Mouse (Mus musculus): ENCODE data around the gene C1qtnf9. TPM values are rescaled to one million over a fixed set of nuclear protein-coding genes. Genes with fewer than 3 reads are reported as not detected.

The C1qtnf9 gene
- polyA plus RNA-seq, 1 experiment from 2014 or later = not detected

DNA sequence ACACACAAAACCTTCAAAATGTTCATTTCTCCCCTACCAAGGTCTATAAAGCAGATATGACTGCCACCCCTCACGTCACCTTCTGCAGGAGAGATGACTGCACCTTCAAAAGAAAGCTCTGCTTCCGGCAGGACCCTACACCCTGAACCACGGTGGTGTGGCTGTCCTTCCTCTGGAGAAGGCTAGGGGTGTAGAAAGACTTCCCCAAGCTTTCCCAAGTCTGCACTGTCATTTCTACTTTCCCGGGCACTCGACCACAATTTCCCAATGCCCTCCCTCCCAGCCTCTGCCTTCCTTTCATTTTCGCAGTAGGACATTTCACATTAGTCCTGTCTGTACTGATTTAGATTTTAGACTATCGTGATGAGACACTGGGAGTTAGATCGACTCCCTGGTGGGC lies 15.3 kb downstream of the C1qtnf9 start:
- 55% methylated on average over 8 of the region's 8 CpGs for WGBS
- ATAC-seq (ENCODE audit: low FRiP score) = no peak

DNA sequence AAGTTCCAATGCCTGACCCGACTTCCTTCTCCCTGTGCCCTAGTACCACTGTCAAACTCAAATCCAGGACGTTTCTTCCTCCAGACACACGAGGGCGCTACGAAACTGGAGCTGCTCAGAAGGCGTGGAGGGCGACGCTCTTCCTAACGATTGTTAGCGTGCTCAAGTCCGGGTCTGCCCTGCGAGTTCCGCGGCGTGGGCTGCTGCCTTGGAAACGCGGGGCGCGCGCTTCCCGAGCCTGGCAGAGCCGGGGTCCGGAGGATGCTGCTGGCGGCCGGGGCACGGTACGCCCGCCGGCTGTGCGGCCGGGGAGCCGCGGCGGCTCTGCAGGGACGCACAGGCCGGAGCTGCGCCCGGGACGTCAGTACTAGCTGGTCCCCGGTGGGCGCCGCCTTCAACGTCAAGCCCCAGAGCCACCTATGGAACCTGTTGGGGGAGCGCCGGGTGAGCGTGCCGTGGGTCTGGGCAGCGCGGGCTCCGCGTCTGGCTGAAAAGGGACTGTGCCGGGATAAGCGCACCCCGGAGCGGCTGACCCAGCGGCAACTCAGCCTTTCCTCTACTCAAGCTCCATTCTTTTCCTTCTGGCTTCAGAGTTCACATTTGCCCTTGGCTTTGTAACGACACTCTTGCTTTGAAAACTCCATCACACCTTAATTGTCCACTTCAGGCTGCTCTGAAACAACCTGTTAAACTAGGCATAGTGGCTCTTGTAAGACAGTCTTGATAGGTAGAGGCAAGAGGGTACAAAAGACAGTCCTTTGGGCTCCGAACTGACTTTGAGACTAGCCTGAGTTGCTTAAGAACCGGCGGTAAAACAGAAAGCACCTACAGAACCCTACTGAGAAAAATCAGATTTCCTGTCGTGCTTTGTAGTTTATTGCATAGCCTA lies 16.7 kb downstream of the C1qtnf9 start, which contains the start of gene Mipep:
TSS of gene Mipep (plus strand) at position 147 of the 889 bp plus-strand sequence.
- peak; percentile 93 for DNase-seq (ENCODE audit: low spot score)
- no peaks in the 10 kb centered on the region for H3K36me3 ChIP-seq (ENCODE audit: control insufficient read depth, insufficient read depth, low read length)
- no peaks in the 10 kb centered on the region for H3K27me3 ChIP-seq (ENCODE audit: control insufficient read depth, insufficient read depth, low read length)
- no peaks in the 10 kb centered on the region for H3K4me1 ChIP-seq (replicated peaks; ENCODE audit: control insufficient read depth, insufficient read depth, low read length)
- under 1% methylated on average over 60 of the region's 61 CpGs for WGBS
- peak within 1 kb of the TSS; percentile 86 for H3K4me3 ChIP-seq (ENCODE audit: low read depth, low read length)
- no peak within 1 kb of the TSS for H3K27ac ChIP-seq (ENCODE audit: low read depth, low read length)
- ATAC-seq (ENCODE audit: low FRiP score) = peak; percentile 85
- peak within 1 kb of the TSS; percentile 57 for H3K9ac ChIP-seq (ENCODE audit: low read depth, low read length)
- H3K9me3 ChIP-seq (ENCODE audit: control insufficient read depth, low read length) = no peaks in the 10 kb centered on the region
- peak within 1 kb of the TSS; percentile 69 for H3K4me2 ChIP-seq (replicated peaks; ENCODE audit: low read depth, low read length)

More for the DNA sequence above, 15.3 kb downstream of the C1qtnf9 start:
- Histone ChIP-seq H3K9ac (ENCODE audit: low read depth, low read length) (no peak overlapping the region), H3K9me3 (ENCODE audit: control insufficient read depth, low read length) (no peaks in the 10 kb centered on the region), H3K4me3 (ENCODE audit: low read depth, low read length) (no peak overlapping the region), H3K4me1 (replicated peaks; ENCODE audit: control insufficient read depth, insufficient read depth, low read length) (no peaks in the 10 kb centered on the region), H3K27ac (ENCODE audit: low read depth, low read length) (no peak overlapping the region), H3K4me2 (replicated peaks; ENCODE audit: low read depth, low read length) (no peak overlapping the region), H3K36me3 (ENCODE audit: control insufficient read depth, insufficient read depth, low read length) (no peaks in the 10 kb centered on the region), H3K27me3 (ENCODE audit: control insufficient read depth, insufficient read depth, low read length) (no peaks in the 10 kb centered on the region)
- DNase-seq (ENCODE audit: low spot score) = no peak

DNA sequence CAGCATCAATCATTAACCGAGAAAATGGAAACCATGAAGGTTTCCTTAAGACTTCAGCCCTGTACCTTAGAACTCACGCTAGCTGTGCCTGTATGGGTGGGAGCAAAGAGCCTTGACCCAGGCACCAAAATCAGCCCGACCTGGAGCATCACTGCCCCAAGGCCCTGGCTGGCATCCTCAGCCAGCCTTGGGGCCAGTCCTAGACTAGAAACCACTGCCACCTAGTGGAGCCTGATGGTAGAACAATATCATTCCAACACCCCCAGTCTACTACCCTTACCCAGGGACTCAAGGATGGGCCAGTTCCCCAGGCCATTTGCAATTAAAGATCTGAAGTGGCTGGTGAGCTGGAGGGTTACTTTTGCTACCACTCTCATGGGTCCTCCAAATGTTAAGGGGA lies 22.2 kb downstream of the C1qtnf9 start:
- Histone ChIP-seq H3K9ac (ENCODE audit: low read depth, low read length) (no peak overlapping the region), H3K36me3 (ENCODE audit: control insufficient read depth, insufficient read depth, low read length) (no peaks in the 10 kb centered on the region), H3K4me3 (ENCODE audit: low read depth, low read length) (no peak overlapping the region), H3K4me2 (replicated peaks; ENCODE audit: low read depth, low read length) (no peak overlapping the region), H3K9me3 (ENCODE audit: control insufficient read depth, low read length) (no peaks in the 10 kb centered on the region), H3K27ac (ENCODE audit: low read depth, low read length) (no peak overlapping the region), H3K27me3 (ENCODE audit: control insufficient read depth, insufficient read depth, low read length) (no peaks in the 10 kb centered on the region), H3K4me1 (replicated peaks; ENCODE audit: control insufficient read depth, insufficient read depth, low read length) (no peaks in the 10 kb centered on the region)
- 31% methylated on average over 3 of the region's 3 CpGs for WGBS
- no peak for ATAC-seq (ENCODE audit: low FRiP score)
- DNase-seq (ENCODE audit: low spot score) = peak; percentile 81

DNA sequence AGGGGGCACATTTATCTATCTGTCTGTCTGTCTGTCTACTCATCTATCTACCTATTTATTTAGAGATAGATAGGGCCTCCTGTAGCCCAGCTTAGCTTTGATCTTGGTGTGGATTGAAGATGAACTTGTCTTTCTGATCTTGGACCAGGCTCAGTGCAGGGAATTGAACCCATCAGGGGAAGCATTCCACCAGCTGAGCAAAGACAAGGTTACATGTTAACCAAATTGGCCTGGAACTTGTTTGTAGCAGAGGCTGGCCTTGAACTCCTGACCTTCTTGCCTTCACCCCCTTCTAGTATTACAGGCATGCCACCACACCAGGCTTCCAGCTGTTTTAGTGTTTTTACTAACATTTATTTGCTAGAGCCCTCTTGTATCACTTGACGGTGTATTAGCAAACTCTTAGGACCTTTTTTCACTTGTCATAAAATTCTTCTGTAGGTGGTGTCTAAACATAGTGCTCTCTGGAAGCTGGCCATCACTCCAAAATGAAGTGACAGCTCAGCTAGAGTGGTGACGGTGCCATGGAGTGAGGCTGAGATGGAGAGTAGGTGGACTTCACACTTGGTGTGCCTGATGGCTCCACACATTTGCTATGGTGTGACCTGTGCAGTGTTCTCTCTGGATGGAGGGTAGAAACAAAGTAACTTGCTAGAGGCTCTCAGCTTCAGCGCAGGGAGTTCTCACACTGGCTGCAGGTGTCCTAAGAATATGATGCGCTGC lies 28.8 kb downstream of the C1qtnf9 start:
- H3K36me3 ChIP-seq (ENCODE audit: control insufficient read depth, insufficient read depth, low read length) = no peaks in the 10 kb centered on the region
- 89% methylated on average over 4 of the region's 4 CpGs for WGBS

DNA sequence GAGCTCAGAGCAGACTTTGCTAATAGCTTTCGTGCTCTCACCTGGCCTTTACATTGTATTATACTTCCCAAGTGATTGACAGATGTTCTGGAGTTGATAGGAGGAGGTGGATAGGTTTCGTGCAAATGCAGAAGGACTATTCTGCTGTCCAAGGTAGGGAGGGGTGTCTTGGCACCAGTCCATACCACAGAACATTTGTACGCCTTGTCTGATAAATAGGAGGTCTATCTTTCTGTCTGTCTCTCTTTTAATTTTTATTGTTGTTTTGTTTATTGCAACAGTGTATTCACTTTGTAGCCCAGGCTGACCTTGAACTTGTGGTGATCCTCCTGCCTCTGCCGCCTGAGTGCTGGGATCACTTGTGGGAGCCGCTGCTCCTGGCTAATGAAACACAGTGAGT lies 29.7 kb downstream of the C1qtnf9 start:
- Histone ChIP-seq H3K36me3 (ENCODE audit: control insufficient read depth, insufficient read depth, low read length) (no peaks in the 10 kb centered on the region), H3K4me2 (replicated peaks; ENCODE audit: low read depth, low read length) (no peak overlapping the region), H3K27ac (ENCODE audit: low read depth, low read length) (no peak overlapping the region), H3K9ac (ENCODE audit: low read depth, low read length) (no peak overlapping the region), H3K27me3 (ENCODE audit: control insufficient read depth, insufficient read depth, low read length) (no peaks in the 10 kb centered on the region), H3K9me3 (ENCODE audit: control insufficient read depth, low read length) (no peaks in the 10 kb centered on the region), H3K4me1 (replicated peaks; ENCODE audit: control insufficient read depth, insufficient read depth, low read length) (no peaks in the 10 kb centered on the region), H3K4me3 (ENCODE audit: low read depth, low read length) (no peak overlapping the region)
- WGBS = 94% methylated on average over 5 of the region's 5 CpGs
- ATAC-seq (ENCODE audit: low FRiP score) (no peak), DNase-seq (ENCODE audit: low spot score) (no peak)

More for the DNA sequence above, 28.8 kb downstream of the C1qtnf9 start:
- Histone ChIP-seq H3K27me3 (ENCODE audit: control insufficient read depth, insufficient read depth, low read length) (no peaks in the 10 kb centered on the region), H3K4me1 (replicated peaks; ENCODE audit: control insufficient read depth, insufficient read depth, low read length) (no peaks in the 10 kb centered on the region), H3K9ac (ENCODE audit: low read depth, low read length) (no peak overlapping the region), H3K4me2 (replicated peaks; ENCODE audit: low read depth, low read length) (no peak overlapping the region), H3K4me3 (ENCODE audit: low read depth, low read length) (no peak overlapping the region), H3K27ac (ENCODE audit: low read depth, low read length) (no peak overlapping the region), H3K9me3 (ENCODE audit: control insufficient read depth, low read length) (no peaks in the 10 kb centered on the region)
- ATAC-seq (ENCODE audit: low FRiP score) (no peak), DNase-seq (ENCODE audit: low spot score) (no peak)

DNA sequence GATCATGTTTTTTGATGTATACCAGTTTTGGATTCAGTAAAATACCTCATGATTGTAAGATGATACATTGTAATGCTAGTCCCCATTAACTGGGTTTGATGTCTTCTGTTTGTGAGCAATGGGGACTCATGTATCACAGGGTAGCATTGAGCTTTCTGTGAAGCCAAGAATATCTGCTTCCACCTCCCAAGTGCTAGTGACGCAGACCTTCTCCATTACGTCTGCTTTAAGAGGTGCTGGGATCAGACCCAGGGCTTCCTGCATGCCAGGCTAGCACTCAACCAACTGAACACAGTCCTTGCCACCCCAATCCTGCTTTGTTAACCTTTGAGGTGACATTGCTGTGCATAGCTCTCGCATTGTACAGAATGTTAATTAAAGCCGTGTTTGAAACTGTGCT lies 30.8 kb downstream of the C1qtnf9 start:
- no peak for ATAC-seq (ENCODE audit: low FRiP score)
- H3K9me3 ChIP-seq (ENCODE audit: control insufficient read depth, low read length) = no peaks in the 10 kb centered on the region
- no peaks in the 10 kb centered on the region for H3K27me3 ChIP-seq (ENCODE audit: control insufficient read depth, insufficient read depth, low read length)
- H3K36me3 ChIP-seq (ENCODE audit: control insufficient read depth, insufficient read depth, low read length) = no peaks in the 10 kb centered on the region
- H3K9ac ChIP-seq (ENCODE audit: low read depth, low read length) = no peak overlapping the region
- H3K27ac ChIP-seq (ENCODE audit: low read depth, low read length) = no peak overlapping the region
- no peaks in the 10 kb centered on the region for H3K4me1 ChIP-seq (replicated peaks; ENCODE audit: control insufficient read depth, insufficient read depth, low read length)
- H3K4me2 ChIP-seq (replicated peaks; ENCODE audit: low read depth, low read length) = no peak overlapping the region
- no peak overlapping the region for H3K4me3 ChIP-seq (ENCODE audit: low read depth, low read length)
- 89% methylated on average over 4 of the region's 4 CpGs for WGBS
- no peak for DNase-seq (ENCODE audit: low spot score)

DNA sequence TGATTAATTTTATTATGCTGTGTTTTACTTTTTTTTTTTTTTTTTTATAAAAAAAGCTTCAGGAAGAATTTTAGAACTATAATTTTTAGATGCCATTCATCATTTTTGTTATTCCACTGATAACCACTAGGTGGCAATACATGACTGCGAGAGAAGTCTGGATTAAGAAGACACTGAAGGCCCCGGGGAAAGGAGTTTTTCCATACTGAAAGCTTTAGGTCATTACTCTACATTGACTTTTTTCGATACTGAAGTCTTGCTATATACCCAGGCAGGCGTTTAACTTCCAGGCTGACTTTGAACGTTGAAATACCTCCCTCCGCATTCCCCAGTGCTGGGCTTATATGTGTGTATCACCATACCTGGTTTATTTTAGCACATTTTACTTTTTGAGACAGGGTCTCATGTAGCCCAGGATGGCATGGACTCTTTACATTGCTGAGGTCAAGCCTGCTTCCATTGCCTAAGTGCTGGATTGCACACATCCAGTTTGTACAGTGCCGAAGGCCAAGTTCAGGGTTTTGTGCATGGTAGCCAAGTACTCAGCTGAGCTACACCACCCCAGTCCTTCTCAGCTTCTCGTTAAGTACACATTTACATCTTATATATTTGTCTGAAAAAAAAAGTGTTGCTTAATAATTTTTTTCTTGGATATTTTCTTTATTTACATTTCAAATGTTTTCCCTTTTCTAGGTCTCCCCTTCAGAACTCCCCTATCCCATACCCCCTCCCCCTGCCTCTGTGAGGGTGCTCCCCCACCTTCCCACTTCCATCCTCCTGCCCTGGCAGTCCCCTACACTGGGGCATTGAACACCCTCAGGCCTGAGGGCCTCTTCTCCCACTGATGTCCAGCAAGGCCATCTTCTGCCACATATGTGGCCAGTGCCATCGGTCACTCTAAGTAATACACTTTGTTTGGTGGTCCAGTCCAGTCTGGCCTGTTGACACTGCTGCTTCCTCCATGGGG lies 32.1 kb downstream of the C1qtnf9 start:
- Histone ChIP-seq H3K9me3 (ENCODE audit: control insufficient read depth, low read length) (no peaks in the 10 kb centered on the region), H3K4me1 (replicated peaks; ENCODE audit: control insufficient read depth, insufficient read depth, low read length) (no peaks in the 10 kb centered on the region), H3K27ac (ENCODE audit: low read depth, low read length) (no peak overlapping the region), H3K27me3 (ENCODE audit: control insufficient read depth, insufficient read depth, low read length) (no peaks in the 10 kb centered on the region), H3K4me2 (replicated peaks; ENCODE audit: low read depth, low read length) (no peak overlapping the region), H3K4me3 (ENCODE audit: low read depth, low read length) (no peak overlapping the region), H3K36me3 (ENCODE audit: control insufficient read depth, insufficient read depth, low read length) (no peaks in the 10 kb centered on the region), H3K9ac (ENCODE audit: low read depth, low read length) (no peak overlapping the region)
- no peak for ATAC-seq (ENCODE audit: low FRiP score)
- DNase-seq (ENCODE audit: low spot score) = peak; percentile 63
- WGBS = 59% methylated on average over 9 of the region's 9 CpGs

DNA sequence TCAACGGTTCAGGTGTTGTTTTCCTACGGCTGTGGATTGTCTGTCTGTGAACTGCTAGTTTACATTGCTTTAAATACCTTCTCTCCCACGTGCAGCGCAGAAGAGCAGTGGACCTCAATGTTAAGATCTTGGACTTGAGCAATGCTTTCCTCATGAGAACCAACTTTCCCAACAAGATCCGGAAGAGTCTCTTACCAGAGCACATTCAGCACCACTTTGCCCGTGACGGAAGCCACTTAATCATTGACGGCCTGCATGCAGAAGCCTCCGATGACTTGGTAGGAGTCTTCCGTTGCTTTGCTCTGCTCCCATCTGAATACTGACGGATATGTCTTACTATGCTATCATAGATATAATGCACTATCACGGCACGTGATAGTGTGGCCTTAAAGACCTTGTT lies 34.1 kb downstream of the C1qtnf9 start:
- ATAC-seq (ENCODE audit: low FRiP score) (no peak), DNase-seq (ENCODE audit: low spot score) (no peak)
- Histone ChIP-seq H3K27me3 (ENCODE audit: control insufficient read depth, insufficient read depth, low read length) (no peaks in the 10 kb centered on the region), H3K4me3 (ENCODE audit: low read depth, low read length) (no peak overlapping the region), H3K9me3 (ENCODE audit: control insufficient read depth, low read length) (no peaks in the 10 kb centered on the region), H3K4me2 (replicated peaks; ENCODE audit: low read depth, low read length) (no peak overlapping the region), H3K4me1 (replicated peaks; ENCODE audit: control insufficient read depth, insufficient read depth, low read length) (no peaks in the 10 kb centered on the region), H3K36me3 (ENCODE audit: control insufficient read depth, insufficient read depth, low read length) (no peaks in the 10 kb centered on the region), H3K9ac (ENCODE audit: low read depth, low read length) (no peak overlapping the region), H3K27ac (ENCODE audit: low read depth, low read length) (no peak overlapping the region)
- 97% methylated on average over 13 of the region's 13 CpGs for WGBS

Measured in hindbrain, embryonic 11.5 days (tissue).